Mouse (Mus musculus) megakaryocyte-erythroid progenitor cell, adult 5-6 weeks (primary cell): Measurements from ENCODE around the gene Mto1. TPM values are rescaled to one million over a fixed set of nuclear protein-coding genes. Genes with fewer than 3 reads are reported as not detected.

Experiments used
- ATAC-seq: replicated peaks from 2 replicates; pipeline ENCODE4 v1.8.0; 2016; ENCODE audit warnings: mild to moderate bottlenecking, inconsistent platforms; ENCODE audit not compliant: severe bottlenecking, poor library complexity, low FRiP score, low TSS enrichment
- total RNA-seq, 2 experiments: library from RNA; stranded (forward) in 1 of 2; stranded (reverse) in 1 of 2; fragments of 200-1000, 215-1000 nt in 1 of 2; fragments of >200 nt in 1 of 2; fragmentation: Nextera tagmentation in 1 of 2; gene quantifications; 2 replicates each; pipeline ENCODE4 v1.2.3; 2014 to 2017

Mto1 gene
- total RNA-seq (2014; fragmentation: Nextera tagmentation) (30.2 and 38.8 TPM in 2 replicates), total RNA-seq (2017) (45.1 and 55.7 TPM in 2 replicates)

GRCm38 (mm10) chr9:78447973-78448873 lies at the start of gene Mto1, which contains the start of gene Gm17324:
Mto1 (plus strand) TSS chr9:78448208.
Gm17324 (minus strand) TSS chr9:78448786.
- peak; percentile 87 for ATAC-seq

GRCm38 (mm10) chr9:78400570-78400969 lies 47.4 kb upstream of the Mto1 start:
- no peak for ATAC-seq

GRCm38 (mm10) chr9:78401596-78401995 lies 46.4 kb upstream of the Mto1 start:
- ATAC-seq, result no peak

- peak; percentile 65; the same call in 1 of the 2 replicates for ATAC-seq
These were observed 20.6 kb upstream of the Mto1 start for GRCm38 (mm10) chr9:78427362-78427781.

- peak; percentile 50 for ATAC-seq
These were observed 19.8 kb upstream of the Mto1 start for GRCm38 (mm10) chr9:78428185-78428584.

- ATAC-seq, result no peak
These were observed 19.1 kb upstream of the Mto1 start for GRCm38 (mm10) chr9:78428870-78429432.

- no peak for ATAC-seq
These were observed 18.5 kb upstream of the Mto1 start for GRCm38 (mm10) chr9:78429551-78429950.

GRCm38 (mm10) chr9:78430486-78430885 lies 17.5 kb upstream of the Mto1 start:
- ATAC-seq, result no peak

GRCm38 (mm10) chr9:78432471-78432870 lies 15.5 kb upstream of the Mto1 start:
- no peak for ATAC-seq

- ATAC-seq, result no peak
These were observed 8.6 kb upstream of the Mto1 start for GRCm38 (mm10) chr9:78439426-78439825.

GRCm38 (mm10) chr9:78442237-78442578 lies 5.8 kb upstream of the Mto1 start:
- no peak for ATAC-seq

GRCm38 (mm10) chr9:78442579-78443392 lies 5.2 kb upstream of the Mto1 start, which contains the start of gene Cgas:
Cgas (minus strand) TSS chr9:78443237.
- peak; percentile 67 for ATAC-seq

- ATAC-seq, result 0 out of 2 replicates have a peak, but pooled peaks have one; percentile 4
These were observed 419 bp upstream of the Mto1 start for GRCm38 (mm10) chr9:78447606-78447972.

GRCm38 (mm10) chr9:78450404-78450803 lies 2.4 kb downstream of the Mto1 start:
- ATAC-seq, result no peak

GRCm38 (mm10) chr9:78451382-78451781 lies 3.4 kb downstream of the Mto1 start:
- ATAC-seq, result no peak

- ATAC-seq, result no peak
These were observed 9.0 kb downstream of the Mto1 start for GRCm38 (mm10) chr9:78457026-78457425.

- ATAC-seq, result no peak
These were observed 15.3 kb downstream of the Mto1 start for GRCm38 (mm10) chr9:78463337-78463736.

GRCm38 (mm10) chr9:78465725-78466124 lies 17.7 kb downstream of the Mto1 start:
- ATAC-seq, result no peak

- 0 out of 2 replicates have a peak, but pooled peaks have one; percentile 9 for ATAC-seq
These were observed 25.6 kb downstream of the Mto1 start for GRCm38 (mm10) chr9:78473588-78473987.

- ATAC-seq, result peak; percentile 7; the same call in 1 of the 2 replicates
These were observed 26.3 kb downstream of the Mto1 start for GRCm38 (mm10) chr9:78474270-78474669.
